Mouse (Mus musculus) embryonic facial prominence, embryonic 15.5 days (tissue): ENCODE results near the gene Hif3a. TPM values are rescaled to one million over a fixed set of nuclear protein-coding genes. Genes with fewer than 3 reads are reported as not detected.

Source experiments
- ATAC-seq: fragments of 200-750 bp; cut with Nextera tagmentation; 2 replicates; pipeline ENCODE4 v1.8.0; 2017; ENCODE audit warnings: low read depth, moderate TSS enrichment; ENCODE audit not compliant: insufficient number of reproducible peaks, low FRiP score, low TSS enrichment
- H3K27ac ChIP-seq: fragments of 300-500 bp; sonication (generic); replicated peaks from 2 replicates; pipeline ENCODE4 v1.5.1; 2015; ENCODE audit warnings: mild to moderate bottlenecking, inconsistent platforms
- H3K27me3 ChIP-seq: fragments of 300-500 bp; sonication (generic); 2 replicates; pipeline ENCODE4 v1.6.1; 2015; ENCODE audit warnings: inconsistent platforms
- H3K36me3 ChIP-seq: fragments of 300-500 bp; sonication (generic); 2 replicates; pipeline ENCODE4 v1.6.1; 2015; ENCODE audit warnings: mild to moderate bottlenecking, inconsistent platforms
- H3K4me1 ChIP-seq: fragments of 300-500 bp; sonication (generic); 2 replicates; pipeline ENCODE4 v1.6.1; 2015; ENCODE audit warnings: inconsistent platforms
- H3K4me2 ChIP-seq: fragments of 300-500 bp; sonication (generic); replicated peaks from 2 replicates; pipeline ENCODE4 v1.6.1; 2015; ENCODE audit warnings: mild to moderate bottlenecking, inconsistent platforms
- H3K4me3 ChIP-seq: fragments of 300-500 bp; sonication (generic); replicated peaks from 2 replicates; pipeline ENCODE4 v1.5.1; 2015; ENCODE audit warnings: mild to moderate bottlenecking, inconsistent platforms
- H3K9ac ChIP-seq: fragments of 300-500 bp; sonication (generic); 2 replicates; pipeline ENCODE4 v1.6.1; 2015; ENCODE audit warnings: inconsistent platforms
- H3K9me3 ChIP-seq: fragments of 300-500 bp; sonication (generic); replicated peaks from 2 replicates; pipeline ENCODE4 v1.6.1; 2016; ENCODE audit warnings: inconsistent platforms
- WGBS: fragments of 180-500 bp; shearing (Covaris S2); methylation state at CpG from one replicate; pipeline ENCODE4 v1.1.7; 2015; 5-methylcytosine and 5-hydroxymethylcytosine counted together
- polyA plus RNA-seq: library from polyadenylated mRNA; unstranded; fragments of >200 nt; fragmentation: Nextera tagmentation; extraction: Ambion mirVana; gene quantifications from 2 replicates; pipeline ENCODE4 v1.2.1, GENCODE M21; 2015

Hif3a gene
- polyA plus RNA-seq, 1 experiment from 2014 or later: 31.2 TPM

DNA sequence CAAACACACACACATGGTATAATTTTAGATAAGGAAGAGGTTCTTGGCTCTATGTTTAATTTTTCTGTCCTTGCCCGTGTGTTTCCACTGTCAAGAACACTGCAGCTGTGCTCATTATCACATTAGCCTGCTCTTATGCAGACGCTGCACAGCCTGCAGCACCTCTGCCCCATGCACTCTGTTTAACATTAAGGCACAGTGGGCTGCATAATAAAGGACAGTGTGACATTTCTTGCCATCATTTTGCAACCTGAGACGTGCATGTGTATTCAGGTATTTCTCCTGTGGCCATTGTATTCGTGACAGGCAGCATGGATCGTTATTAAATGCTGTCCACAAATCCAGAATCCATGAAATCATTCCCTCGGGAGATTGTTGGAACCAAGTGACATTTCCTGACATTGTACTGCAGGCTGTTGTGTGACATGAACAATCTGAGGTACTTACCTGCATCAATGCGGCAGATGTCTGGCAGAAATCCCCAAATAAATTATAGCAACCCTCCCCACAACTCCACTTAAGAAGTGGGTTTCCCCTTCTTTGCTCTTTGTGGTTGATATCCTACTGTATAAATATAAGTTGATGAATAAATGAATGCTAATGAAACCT lies 74.6 kb downstream of the Hif3a start:
- H3K4me1 ChIP-seq: peaks cover 49% of the 10 kb centered on the region

DNA sequence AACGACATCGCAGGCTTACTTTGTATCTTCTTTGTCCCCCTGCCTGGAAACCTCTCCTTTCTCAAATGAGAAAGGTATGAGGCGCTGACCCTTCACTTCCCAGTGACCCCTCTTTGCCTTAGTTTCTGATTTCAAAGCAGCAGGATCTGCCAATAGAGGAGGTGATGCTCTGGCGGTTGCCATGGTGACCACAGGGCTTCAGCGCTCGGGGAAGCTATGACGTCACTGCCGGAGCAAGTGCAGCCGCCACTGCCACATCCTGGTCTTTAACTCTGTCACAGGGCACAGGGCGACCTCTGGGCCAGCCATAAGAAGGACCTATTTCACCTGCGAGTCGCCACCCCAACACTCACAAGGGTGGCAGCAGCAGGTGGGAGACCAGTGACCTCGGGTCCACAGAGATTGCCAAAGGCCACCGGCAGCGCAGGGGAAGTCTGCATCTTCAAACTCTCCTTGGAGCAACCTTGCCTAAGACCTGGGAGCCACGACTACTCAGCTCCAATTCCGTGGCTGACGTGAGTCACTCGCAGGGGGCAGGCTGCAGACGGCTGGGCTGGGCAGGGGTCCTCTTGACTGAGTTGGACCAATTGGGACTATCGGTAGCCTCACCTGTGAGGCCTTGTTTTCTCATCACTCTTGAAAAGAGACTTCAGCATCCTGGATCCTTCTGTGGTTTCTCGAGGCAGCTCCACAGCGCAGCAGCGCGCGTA lies 79.2 kb downstream of the Hif3a start, which contains the start of gene Gm42372:
TSS of gene Gm42372 (plus strand) at position 228 of the 710 bp plus-strand sequence.
- Histone ChIP-seq H3K27me3 (no peaks in the 10 kb centered on the region), H3K4me1 (peaks cover 29% of the 10 kb centered on the region), H3K9me3 (no peaks in the 10 kb centered on the region), H3K4me3 (no peak within 1 kb of the TSS; the same call in 1 of the 2 replicates), H3K9ac (no peak within 1 kb of the TSS), H3K4me2 (peak within 1 kb of the TSS; percentile 6; the same call in 1 of the 2 replicates), H3K27ac (no peak within 1 kb of the TSS), H3K36me3 (no peaks in the 10 kb centered on the region)
- ATAC-seq: no peak
- WGBS: 22% methylated on average over 26 of the region's 26 CpGs

More for the DNA sequence above, 74.6 kb downstream of the Hif3a start:
- H3K4me3 ChIP-seq: no peak overlapping the region
- no peak for ATAC-seq
- H3K4me2 ChIP-seq: no peak overlapping the region
- no peaks in the 10 kb centered on the region for H3K27me3 ChIP-seq
- no peaks in the 10 kb centered on the region for H3K36me3 ChIP-seq
- H3K27ac ChIP-seq: peak overlapping the region; percentile 60
- H3K9me3 ChIP-seq: no peaks in the 10 kb centered on the region
- H3K9ac ChIP-seq: no peak overlapping the region
- 21% methylated on average over 7 of the region's 7 CpGs for WGBS

Other genes starting within 250 kb of the Hif3a start
- gene Strn4, start 246.5 kb downstream of the Hif3a start, polyA plus RNA-seq: 108 and 114 TPM in 2 replicates
- gene Fkrp, start 245.7 kb downstream of the Hif3a start, polyA plus RNA-seq: 27.8 and 30.3 TPM in 2 replicates
- 22.1 and 23.0 TPM in 2 replicates for gene Prkd2, start 219.5 kb downstream of the Hif3a start, polyA plus RNA-seq
- gene Dact3, start 187.1 kb downstream of the Hif3a start, polyA plus RNA-seq: 5.4 and 6.3 TPM in 2 replicates
- gene Gng8, start 170.6 kb downstream of the Hif3a start, polyA plus RNA-seq: 27.8 and 36.3 TPM in 2 replicates
- 2.5 and 3.1 TPM in 2 replicates for gene Ptgir, start 155.9 kb downstream of the Hif3a start, polyA plus RNA-seq
- 117 and 138 TPM in 2 replicates for gene Calm3, start 138.3 kb downstream of the Hif3a start, polyA plus RNA-seq
- gene Pnmal2, start 117.7 kb downstream of the Hif3a start, polyA plus RNA-seq: 22.4 and 26.0 TPM in 2 replicates
- gene Pnmal1, start 102.7 kb downstream of the Hif3a start, polyA plus RNA-seq: 1.8 and 2.9 TPM in 2 replicates
- gene Gm42372, start 79.3 kb downstream of the Hif3a start, polyA plus RNA-seq: 0.28 and 0.32 TPM in 2 replicates
- 41.5 and 43.9 TPM in 2 replicates for gene Ccdc8, start 69.7 kb downstream of the Hif3a start, polyA plus RNA-seq
- gene Ppp5c, start 34.5 kb downstream of the Hif3a start, polyA plus RNA-seq: 112 and 113 TPM in 2 replicates
- gene Psg16, start 11.6 kb upstream of the Hif3a start, polyA plus RNA-seq: 0.11 and 0.13 TPM in 2 replicates
- gene Ceacam3, start 87.9 kb upstream of the Hif3a start, polyA plus RNA-seq: not detected in 2 replicates
- gene Psg29, start 141.1 kb upstream of the Hif3a start, polyA plus RNA-seq: not detected in 2 replicates